Mouse (Mus musculus) spleen, postnatal 14 days (tissue): ENCODE data around the gene Efr3b.
"Not testable (repeated sequence)": the region's sequence is repeated elsewhere in the genome, so short reads cannot be mapped to it uniquely, and the experiment has no call there.

ENCODE experiments used
- DNase-seq, 2 experiments: peaks; one replicate each; pipeline ENCODE4 v3.0.0; 2021 to 2022; ENCODE audit warnings: low spot score in 2 of 2

The Efr3b gene

DNA sequence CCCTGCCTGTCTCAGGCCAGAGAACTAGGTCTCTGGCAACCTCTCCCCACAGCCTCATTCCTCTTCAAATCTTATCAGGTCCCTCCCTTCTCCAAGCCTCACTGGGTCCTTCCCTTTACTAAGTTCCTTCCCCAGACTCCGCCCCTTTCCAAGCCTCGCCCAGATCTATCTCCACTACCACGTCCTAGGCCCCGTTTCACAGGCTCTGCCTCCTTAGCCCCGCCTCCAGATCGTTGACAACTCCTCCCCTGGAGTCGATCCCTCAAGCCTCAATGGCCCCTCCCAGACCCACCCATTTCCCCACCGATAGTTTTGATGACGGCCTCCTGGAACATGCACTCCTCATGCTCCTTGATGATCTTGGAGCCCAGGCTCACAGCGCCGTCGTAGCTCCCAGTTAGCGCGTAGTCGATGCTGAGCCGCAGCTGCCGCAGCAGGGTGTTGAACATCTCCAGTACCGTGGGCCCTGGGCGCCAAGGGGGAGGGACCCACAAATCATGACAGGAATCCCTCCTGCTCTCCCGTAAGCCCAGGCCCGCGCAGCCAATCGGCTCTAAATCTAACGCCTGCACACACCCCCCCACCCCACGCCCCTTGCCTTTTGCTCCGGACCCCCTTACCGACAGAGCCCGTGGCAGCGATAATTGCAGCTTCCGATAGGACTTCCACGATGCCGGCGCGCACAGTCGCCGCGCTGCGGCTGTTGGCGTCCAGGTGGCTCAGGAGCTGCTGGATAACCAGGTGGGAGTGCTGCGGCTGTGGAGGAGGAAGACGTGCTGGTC, 57.2 kb downstream of the Efr3b start:
- DNase-seq: peak in 1 of 2 experiments; percentile 27

DNA sequence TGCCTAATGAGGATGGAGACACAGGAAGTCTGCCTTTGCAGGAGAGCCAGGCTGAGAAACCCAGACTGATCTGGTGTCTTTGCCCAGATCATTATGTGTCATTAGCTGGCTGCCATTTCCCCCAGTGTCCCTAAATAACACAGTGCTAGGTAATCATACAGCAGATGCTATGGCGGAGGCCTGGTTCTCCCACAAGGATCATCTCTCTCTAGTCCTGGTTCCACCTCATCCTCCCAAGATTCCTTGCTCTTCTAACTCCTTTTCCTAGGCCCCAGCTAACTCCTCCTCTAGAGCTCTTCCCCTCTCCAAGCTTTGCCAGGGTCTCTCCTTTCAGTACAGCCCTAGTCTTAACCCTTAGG, 57.7 kb downstream of the Efr3b start:
- no peak for DNase-seq

DNA sequence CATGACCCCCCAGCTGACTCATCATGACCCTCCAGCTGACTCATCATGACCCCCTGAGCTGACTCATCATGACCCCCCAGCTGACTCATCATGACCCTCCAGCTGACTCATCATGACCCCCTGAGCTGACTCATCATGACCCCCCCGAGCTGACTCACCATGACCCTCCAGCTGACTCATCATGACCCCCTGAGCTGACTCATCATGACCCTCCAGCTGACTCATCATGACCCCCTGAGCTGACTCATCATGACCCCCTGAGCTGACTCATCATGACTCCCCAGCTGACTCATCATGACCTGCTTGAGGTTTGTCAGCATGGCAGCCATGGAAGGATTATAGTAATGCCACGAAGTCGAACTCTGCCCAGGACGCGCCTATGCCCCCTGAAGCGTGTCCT, 65.5 kb downstream of the Efr3b start:
- DNase-seq: not testable (repeated sequence)

DNA sequence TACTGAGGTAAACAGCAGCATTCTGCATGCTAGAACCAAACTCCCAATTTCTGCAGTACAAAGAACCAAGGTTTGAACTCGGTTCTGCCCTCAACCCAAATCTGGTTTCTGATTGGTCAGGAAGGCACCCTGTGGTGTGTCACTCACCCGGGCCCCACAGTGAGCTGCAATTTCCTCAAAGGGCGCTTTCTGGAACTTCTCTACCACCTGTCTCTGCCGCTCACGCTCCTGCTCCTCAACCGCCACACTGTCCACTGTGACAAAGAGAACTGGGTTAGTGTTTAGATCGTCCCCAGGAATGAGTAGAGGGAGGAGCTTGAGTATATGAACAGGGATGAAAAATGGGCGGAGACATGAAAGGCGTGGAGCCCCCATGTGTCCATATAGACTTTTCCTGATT, 70.3 kb downstream of the Efr3b start:
- DNase-seq: no peak

DNA sequence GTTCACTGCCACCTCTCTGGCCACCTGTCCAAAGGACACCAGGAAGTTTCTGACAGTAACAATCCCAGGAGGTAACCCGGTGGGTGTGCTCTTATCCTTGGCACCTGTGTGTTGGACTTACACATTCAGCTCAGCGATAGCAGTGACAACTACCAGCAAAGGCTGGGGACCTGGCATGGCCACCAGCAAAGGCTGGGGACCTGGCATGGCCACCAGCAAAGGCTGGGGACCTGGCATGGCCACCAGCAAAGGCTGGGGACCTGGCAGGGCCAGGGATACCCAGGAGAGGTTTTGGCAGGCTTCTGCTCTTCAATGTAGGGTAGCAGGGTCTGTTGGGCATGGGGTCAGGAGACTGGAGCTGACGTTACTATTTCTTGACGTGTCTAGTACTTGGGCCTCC, 71.5 kb downstream of the Efr3b start:
- no peak for DNase-seq

DNA sequence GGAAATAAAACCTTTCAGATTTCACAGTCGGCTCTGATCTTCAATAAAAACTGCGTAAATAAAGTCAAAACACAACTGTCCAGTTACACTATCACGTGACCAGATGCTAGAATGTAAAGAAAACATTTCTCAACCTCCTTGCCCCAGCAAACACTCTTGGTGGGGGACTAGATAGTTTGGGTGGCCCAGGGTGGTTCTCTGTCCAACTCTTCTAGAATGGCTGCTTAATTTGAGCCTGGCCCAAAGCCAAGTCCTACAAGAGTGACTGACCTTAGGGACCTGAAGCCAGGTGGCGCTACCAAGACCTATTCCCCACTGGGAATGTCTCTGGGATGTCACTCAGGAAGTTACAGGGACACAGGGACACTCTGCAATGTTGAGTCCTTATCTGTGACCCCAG, 78.2 kb downstream of the Efr3b start:
- no peak for DNase-seq

DNA sequence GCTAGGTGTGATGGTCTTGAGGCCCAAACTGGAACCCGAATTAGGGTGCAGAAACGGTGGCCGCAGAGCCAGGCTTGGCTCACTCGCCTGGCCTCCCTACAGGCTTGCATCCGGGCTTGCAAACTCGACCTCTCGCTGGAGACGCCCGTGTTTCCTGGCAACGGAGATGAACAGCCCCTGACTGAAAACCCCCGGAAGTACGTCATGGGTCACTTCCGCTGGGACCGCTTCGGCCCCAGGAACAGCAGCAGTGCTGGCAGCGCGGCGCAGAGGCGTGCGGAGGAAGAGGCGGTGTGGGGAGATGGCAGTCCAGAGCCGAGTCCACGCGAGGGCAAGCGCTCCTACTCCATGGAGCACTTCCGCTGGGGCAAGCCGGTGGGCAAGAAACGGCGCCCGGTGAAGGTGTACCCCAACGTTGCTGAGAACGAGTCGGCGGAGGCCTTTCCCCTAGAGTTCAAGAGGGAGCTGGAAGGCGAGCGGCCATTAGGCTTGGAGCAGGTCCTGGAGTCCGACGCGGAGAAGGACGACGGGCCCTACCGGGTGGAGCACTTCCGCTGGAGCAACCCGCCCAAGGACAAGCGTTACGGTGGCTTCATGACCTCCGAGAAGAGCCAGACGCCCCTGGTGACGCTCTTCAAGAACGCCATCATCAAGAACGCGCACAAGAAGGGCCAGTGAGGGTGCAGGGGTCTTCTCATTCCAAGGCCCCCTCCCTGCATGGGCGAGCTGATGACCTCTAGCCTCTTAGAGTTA, 78.7 kb downstream of the Efr3b start:
- peak; percentile 46 to 66 for DNase-seq

DNA sequence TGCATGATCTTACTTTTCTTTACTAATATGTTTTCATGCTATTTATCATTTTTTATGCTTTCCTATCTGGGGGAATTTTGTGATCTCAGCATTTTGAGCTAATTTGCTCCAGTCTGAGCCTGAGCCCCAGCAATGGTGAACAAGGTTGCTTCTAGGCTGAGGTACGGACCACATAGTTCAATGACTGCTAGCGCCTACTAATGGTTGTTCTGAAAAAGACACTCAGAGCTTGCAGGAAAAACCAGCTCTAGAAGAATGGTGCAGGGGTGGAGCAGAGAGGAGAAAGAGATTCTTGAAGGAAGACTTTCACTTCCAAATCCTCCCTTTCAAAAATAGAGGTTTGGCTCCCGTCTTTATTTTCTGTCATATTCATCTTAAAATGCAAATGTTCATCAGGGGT, 82.4 kb downstream of the Efr3b start:
- no peak for DNase-seq

DNA sequence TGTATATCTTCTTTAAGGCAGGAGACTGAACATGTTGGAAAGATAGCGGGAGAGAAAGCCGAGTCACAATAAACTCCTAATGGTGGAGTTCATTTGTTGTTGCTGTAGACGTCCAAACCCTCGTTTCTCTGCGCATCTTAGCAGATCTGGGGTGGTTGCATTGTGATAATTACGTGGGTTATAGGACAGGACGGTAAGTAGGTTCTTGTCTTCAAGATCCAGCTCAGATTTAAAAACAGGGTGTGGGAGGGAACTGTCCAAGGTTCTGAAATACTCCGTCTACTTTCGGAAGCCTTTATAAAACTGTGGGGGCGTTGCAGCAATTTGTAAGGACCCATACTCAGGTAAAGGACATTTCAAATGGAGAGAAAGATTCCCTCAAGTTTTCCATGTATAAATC, 83.3 kb downstream of the Efr3b start:
- no peak for DNase-seq

DNA sequence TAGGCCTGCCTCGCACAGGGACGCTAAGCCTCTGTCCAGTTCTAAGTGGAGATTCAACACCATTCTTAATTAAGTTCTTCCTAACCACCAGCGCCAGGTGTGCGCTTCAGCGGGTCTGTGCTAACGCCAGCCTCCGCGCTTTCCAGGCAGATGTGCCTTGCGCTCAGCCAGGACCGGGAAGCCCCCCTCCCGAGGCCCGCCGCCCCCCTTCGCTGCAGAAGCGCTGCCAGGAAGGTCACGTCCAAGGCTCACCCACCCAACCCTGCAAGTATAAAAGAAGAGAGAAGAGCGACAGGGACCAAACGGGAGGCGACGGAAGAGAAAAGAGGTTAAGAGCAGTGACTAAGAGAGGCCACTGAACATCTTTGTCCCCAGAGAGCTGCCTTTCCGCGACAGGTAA, 84.1 kb downstream of the Efr3b start, which contains the start of gene Pomc:
Gene Pomc (plus strand): TSS at position 301 of the 400 bp plus-strand sequence.
- no peak for DNase-seq

DNA sequence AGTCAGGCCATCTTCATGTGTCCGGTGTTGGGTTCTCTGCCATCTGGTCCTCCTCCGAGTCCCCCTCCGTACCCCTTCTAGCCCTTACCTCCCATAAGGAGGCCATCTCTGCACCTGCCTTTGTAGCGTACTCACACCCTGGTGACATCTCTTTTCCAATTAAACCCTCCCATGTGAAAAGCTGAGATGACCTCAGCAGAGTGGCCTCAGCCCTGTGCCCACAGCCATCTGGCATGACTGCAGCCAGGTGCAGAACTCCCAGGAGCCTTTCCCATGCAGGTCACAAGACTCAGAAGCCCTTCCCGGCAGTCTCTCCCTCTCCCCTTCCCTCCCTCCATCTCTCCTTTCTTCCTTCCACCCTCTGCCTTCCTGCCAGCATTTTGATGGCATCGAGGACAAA, 91.2 kb downstream of the Efr3b start:
- no peak for DNase-seq

DNA sequence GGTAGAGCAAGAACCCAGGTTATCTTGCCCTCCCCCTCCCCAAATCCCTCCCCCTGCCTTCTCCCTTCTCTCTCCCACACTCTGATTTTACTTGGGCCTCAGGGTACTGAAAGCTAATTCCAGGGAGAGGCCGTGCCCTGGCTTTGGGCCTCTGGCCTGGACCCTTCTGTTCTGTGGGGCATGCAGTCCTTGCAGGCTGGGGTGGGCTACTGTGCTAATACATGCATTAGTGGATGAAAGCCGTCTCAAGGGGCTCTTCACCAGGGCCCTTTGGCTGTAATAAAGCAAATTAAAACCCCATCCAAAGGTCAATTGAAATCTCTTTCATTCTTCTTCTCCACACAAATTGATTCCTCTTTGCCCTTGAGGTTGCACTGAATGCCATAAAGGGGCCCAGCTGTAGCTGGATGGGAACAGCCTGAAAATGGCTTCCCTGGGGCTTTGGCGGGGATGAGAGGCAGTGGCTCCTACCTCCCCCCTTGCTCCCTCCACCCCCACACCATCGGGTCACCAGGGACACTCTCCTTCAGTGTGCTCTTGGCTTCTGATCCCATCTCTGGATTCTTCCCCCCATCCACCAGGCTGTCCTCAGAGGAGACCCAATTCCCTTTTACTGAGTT, 94.2 kb downstream of the Efr3b start:
- DNase-seq: no peak

DNA sequence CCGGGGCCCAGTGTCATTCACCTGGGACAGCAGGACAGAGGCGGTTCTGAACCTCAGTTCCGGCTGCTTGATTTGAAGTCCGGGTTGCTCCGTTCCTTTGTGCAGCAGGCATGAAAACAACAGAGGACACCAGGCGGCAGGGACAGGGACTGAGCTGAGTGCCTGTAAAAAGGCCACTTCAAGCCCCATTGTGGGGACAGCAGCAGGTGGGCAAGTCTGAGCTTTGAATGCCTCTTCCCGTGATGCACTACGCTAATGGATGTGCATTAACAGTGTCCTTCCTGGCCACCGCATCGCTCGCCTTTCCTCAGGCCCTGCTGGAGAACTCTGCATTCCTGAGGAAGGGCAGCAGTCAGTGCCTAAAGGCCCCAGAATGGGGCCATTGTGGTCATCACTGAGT, 96.7 kb downstream of the Efr3b start:
- no peak for DNase-seq

DNA sequence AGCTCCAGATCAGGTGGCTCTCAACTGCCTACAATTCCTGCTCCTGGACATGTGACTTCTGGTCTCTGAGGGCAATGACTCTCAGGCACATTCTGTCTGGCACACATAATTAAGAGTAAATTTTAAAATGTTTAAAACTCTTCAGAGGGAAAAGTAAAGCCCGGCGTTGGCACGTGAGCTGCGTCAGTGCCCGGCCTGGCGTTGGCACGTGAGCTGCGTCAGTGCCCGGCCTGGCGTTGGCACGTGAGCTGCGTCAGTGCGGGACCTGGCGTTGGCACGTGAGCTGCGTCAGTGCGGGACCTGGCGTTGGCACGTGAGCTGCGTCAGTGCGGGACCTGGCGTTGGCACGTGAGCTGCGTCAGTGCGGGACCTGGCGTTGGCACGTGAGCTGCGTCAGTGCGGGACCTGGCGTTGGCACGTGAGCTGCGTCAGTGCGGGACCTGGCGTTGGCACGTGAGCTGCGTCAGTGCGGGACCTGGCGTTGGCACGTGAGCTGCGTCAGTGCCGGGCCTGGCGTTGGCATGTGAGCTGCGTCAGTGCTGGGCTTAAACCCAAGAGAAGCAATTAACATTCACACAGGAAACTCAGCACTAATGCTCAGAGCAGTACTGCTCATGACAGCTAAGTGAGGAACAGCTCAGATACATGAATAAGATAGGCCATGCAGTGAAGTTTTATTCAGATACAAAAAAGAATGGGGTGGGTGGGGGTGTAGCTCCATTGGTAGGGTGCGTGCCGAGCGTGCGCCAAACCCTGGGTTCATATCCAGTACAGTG, 108.4 kb downstream of the Efr3b start:
- DNase-seq: not testable (repeated sequence)

DNA sequence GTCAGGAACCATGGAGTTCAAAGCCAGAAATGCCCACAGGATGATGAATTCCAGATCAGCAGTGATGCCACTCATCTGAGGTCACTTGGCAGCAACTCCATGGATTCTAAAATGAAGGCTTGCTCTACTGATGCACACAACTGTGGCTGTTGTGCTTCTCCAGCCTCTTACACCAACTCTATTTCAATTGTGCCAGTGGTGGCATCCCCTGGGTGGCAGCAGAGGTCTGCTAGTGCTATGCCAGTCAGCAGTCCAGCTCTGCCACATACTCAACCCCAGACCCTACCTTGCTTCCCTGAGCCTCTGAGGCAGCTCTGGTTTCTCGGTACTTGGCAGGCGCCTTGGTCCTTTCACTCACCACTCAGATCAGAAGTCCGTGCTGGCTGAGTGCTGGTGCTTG, 109.9 kb downstream of the Efr3b start:
- no peak for DNase-seq

DNA sequence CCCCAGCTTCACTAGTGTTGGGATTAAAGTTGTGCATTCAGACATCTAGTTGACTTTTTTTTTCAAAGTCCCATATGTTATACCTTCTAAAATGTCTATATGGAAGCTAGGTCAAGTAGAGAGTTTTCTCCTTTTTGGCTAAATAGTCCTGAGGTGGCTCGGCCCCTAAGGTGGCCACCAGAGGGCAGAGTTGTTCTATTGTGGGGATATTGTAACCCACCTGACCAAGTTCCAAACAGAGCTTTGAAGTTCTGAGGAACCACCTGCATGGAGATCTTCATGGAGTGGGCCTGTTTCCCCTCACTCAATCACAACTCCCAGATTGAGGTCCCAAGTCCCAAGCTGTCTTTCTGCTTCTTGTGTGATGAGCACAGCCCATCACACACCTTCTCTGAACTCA, 112.6 kb downstream of the Efr3b start:
- peak in 1 of 2 experiments; percentile 53 for DNase-seq

DNA sequence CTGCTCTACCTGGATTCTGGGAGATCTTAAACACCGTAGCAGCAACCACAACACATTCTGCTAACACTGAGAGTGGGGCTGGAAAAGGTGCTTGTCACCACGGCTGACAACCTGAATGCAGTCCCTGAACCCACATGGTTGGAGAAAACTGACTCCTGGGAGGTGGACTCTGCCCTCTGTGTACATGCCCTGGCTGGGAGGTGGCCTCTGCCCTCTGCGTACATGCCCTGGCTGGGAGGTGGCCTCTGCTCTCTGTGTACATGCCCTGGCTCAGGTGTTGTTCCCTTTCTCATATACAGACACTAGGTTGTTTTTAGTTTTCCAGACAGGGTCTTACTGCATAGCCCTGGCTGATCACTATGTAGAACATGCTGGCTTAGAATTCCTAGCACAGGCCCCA, 119.3 kb downstream of the Efr3b start:
- no peak for DNase-seq

DNA sequence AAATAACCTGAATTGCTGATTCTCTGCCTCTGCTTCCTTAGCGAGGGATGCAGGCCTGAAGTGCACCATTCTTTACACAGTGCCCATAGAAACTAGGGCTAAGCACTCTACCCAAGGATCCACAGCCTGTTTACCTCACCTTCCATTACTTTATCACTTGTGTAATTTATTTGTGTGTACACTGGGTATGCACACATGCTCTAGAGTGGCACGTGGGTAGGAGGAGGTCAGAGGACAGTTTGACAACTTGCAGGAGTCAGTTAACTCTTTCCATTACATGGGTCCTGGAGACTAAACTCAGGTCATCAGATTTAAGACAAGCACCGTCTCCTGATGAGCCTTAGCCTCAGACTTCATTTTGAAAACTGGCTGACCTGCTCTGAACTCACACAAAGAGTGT, 120.1 kb downstream of the Efr3b start:
- DNase-seq: no peak

DNA sequence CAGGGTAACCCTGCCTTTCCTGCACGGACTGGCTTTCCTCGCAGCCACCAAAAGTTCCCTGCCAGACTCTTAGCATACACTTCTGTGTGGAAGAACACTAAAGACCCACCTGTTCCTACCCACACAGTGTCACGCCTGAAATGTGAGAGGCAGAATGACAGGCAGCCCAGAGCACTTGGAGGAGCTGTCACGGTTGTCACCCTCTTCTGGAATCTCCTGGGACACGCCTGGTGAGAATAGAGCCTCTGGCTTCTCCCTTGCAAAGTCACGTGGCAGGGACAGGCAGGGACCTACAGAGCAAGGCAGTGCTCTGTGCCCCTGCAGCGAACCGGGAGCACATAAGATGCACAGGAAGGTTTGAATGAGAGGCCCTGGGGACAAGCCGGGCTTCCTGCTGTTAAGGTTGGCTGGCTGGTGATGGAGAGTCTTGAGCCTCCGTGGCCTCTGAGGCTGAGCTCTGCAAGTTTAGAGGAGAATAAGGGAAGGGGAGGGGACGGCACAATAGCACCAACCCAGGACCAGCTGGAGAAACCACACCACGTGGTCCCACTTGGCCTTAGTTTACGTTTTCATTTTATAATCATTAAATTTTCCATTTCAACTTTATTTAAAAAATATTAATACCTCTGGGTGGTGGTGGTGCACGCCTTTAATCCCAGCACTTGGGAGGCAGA, 120.9 kb downstream of the Efr3b start:
- DNase-seq: no peak

DNA sequence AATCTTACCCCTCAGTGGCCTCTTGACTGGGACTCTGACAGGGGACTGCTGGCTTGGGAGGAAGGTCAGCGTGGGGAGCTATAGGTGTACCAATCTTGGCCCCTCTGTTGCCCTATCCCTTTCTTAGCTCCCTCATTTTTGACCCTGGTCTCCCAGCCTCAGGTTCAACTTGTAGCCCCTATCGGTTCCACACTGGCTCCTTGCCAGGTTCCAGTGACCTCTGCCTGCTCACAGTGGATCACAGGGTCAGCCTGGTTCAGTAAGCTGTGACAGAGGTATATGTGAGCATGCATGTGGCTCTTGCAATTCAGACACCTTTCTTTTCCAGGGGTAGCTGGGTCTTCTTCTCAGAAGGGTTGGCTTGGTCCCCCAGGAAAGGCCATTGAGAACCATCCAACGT, 122.9 kb downstream of the Efr3b start:
- DNase-seq: no peak
